Mouse (Mus musculus): Measurements from ENCODE around the gene Troap. TPM values are rescaled to one million over a fixed set of nuclear protein-coding genes. Genes with fewer than 3 reads are reported as not detected.
"Not testable (repeated sequence)": the region's sequence is repeated elsewhere in the genome, so short reads cannot be mapped to it uniquely, and the experiment has no call there.

Troap gene
- polyA plus RNA-seq, 1 experiment from 2014 or later, result 25.4 TPM

DNA sequence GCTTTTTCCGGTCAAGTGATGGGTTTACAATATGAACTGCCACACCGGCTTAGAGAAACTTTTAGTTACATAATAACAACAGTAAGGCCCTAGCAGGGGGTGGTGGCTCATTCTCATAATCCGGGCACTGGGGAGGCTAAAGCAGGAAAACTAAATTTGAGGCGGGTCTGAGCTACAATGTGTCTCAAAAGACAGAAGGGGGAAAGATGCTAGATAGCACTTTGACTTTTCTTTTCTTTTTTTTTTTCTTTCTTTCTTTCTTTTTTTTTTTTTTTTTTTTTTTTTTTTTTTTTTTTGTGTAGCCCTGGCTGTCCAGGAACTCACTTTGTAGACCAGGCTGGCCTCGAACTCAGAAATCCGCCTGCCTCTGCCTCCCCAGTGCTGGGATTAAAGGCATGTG lies 28.6 kb upstream of the Troap start:
- H3K9me3 ChIP-seq; H3K4me2 ChIP-seq (replicated peaks); H3K4me1 ChIP-seq (replicated peaks); H3K4me3 ChIP-seq (replicated peaks); H3K27ac ChIP-seq; H3K27me3 ChIP-seq (replicated peaks); H3K9ac ChIP-seq; H3K36me3 ChIP-seq; ATAC-seq: not testable (repeated sequence)
- WGBS, result 78% methylated on average over 6 of the region's 6 CpGs

DNA sequence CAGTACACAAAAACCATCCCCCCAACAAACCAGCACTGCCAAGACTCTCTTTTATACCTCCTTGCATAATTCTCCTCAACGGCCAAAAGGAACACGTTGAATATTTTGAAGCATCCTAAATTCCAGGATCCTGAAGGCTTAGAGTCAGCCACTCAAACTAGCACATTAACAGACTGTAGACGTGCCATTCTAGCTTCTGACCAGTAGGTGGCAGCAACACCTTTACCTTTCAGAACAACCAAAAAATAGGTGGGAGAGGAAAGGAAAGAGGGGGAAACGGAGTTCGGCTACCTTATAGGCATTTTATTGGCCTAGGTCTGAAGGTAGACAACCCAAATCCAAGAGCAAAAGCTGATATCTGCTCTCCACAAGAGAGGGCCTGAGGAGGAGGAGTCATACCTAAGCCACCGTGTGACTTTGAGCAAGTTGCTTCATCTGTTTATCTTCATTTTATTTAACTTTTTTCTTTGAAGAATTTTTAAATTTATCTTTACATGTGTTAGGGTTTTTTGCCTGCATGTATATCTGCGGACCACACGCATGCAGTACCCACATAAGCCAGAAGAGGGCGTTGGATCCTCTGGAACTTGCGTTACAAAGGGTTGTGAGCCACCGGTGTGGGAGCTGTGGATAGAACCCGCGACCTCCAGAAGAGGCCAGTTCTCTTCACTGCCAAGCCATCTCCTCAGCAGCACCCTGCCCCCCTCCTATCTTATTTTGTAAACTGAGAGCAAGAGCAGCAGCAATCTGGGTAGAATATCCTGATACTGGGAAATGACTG lies 24.7 kb upstream of the Troap start:
- Histone ChIP-seq H3K9me3 (no peaks in the 10 kb centered on the region), H3K4me3 (replicated peaks) (no peak overlapping the region), H3K4me2 (replicated peaks) (no peak overlapping the region), H3K27ac (no peak overlapping the region), H3K9ac (no peak overlapping the region), H3K36me3 (no peaks in the 10 kb centered on the region), H3K27me3 (replicated peaks) (peaks cover 21% of the 10 kb centered on the region), H3K4me1 (replicated peaks) (peaks cover 14% of the 10 kb centered on the region; the same call in 1 of the 2 replicates)
- 33% methylated on average over 13 of the region's 13 CpGs for WGBS
- ATAC-seq, result no peak

DNA sequence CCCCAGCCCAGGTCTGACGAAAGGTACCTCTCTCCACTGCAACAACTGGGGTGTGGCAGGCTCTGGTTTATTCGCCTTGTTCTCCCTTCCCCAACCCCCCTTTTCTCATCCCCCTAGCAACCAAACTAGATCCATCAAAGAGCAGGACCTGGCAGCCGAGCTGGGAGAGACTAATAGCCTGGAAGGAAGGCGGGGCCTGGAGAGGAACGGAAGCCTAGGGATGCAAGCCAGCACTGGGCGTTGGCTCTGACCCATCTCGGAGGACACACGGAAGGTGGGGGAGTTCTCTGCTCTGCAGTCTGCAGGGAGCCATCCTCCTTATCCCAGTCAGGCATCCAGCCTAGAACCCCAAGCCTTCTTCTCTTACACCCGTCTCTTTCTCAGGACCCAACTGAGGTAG lies 21.0 kb upstream of the Troap start:
- WGBS, result 9% methylated on average over 9 of the region's 9 CpGs
- Histone ChIP-seq H3K27ac (no peak overlapping the region), H3K36me3 (no peaks in the 10 kb centered on the region), H3K27me3 (replicated peaks) (peaks cover 59% of the 10 kb centered on the region), H3K4me2 (replicated peaks) (0 out of 2 replicates have a peak overlapping the region, but pooled peaks have one; percentile 9), H3K4me1 (replicated peaks) (peaks cover 28% of the 10 kb centered on the region), H3K4me3 (replicated peaks) (no peak overlapping the region), H3K9me3 (no peaks in the 10 kb centered on the region), H3K9ac (no peak overlapping the region)
- peak; percentile 23; the same call in 1 of the 2 replicates for ATAC-seq

DNA sequence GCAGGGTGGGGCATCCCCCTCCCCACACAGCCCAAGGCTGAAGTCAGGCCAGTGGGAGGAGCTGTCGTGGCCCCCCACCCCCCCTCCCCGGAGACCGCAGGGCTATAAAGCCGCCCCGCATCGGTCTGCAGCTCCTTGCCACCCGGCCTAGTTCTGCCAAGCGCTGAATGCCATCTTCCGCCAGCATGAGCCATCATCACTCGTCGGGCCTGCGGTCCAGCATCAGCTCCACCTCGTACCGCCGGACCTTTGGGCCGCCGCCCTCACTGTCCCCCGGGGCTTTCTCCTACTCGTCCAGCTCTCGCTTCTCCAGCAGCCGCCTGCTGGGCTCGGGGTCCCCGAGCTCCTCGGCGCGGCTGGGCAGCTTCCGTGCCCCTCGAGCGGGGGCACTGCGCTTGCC lies 19.3 kb upstream of the Troap start, which contains the start of gene Prph:
Prph (plus strand) TSS at position 135 of the 400 bp plus-strand sequence.
- H3K27me3 ChIP-seq (replicated peaks), result peaks cover 69% of the 10 kb centered on the region

DNA sequence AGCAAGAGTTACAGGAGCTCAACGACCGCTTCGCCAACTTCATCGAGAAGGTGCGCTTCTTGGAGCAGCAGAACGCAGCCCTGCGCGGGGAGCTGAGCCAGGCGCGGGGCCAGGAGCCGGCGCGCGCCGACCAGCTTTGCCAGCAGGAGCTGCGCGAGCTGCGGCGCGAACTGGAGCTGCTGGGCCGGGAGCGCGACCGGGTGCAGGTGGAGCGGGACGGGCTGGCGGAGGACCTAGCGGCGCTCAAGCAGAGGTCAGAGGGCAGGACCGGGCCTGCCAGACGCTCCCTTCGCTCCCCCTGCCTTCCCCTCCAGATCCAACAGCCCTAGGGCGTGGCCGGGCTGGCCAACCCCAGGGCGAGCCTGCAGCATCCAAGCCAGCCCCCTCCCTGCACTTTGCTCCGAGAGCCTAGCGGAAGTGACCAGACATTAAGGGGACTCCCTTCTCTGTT lies 18.8 kb upstream of the Troap start:
- no peaks in the 10 kb centered on the region for H3K36me3 ChIP-seq
- H3K4me2 ChIP-seq (replicated peaks), result peak overlapping the region; percentile 87
- no peaks in the 10 kb centered on the region for H3K9me3 ChIP-seq
- peaks cover 28% of the 10 kb centered on the region for H3K4me1 ChIP-seq (replicated peaks)
- peaks cover 69% of the 10 kb centered on the region for H3K27me3 ChIP-seq (replicated peaks)
- ATAC-seq, result peak; percentile 45
- WGBS, result under 1% methylated on average over 37 of the region's 37 CpGs
- H3K9ac ChIP-seq, result peak overlapping the region; percentile 32
- peak overlapping the region; percentile 39 for H3K4me3 ChIP-seq (replicated peaks)
- H3K27ac ChIP-seq, result no peak overlapping the region

More for the DNA sequence above, 19.3 kb upstream of the Troap start, which contains the start of gene Prph:
- peaks cover 28% of the 10 kb centered on the region for H3K4me1 ChIP-seq (replicated peaks)
- H3K4me2 ChIP-seq (replicated peaks), result peak within 1 kb of the TSS; percentile 87
- no peak within 1 kb of the TSS for H3K27ac ChIP-seq
- peak within 1 kb of the TSS; percentile 39 for H3K4me3 ChIP-seq (replicated peaks)
- 3% methylated on average over 30 of the region's 30 CpGs for WGBS
- peak; percentile 15; the same call in 1 of the 2 replicates for ATAC-seq
- peak within 1 kb of the TSS; percentile 32 for H3K9ac ChIP-seq
- H3K36me3 ChIP-seq, result no peaks in the 10 kb centered on the region
- no peaks in the 10 kb centered on the region for H3K9me3 ChIP-seq

DNA sequence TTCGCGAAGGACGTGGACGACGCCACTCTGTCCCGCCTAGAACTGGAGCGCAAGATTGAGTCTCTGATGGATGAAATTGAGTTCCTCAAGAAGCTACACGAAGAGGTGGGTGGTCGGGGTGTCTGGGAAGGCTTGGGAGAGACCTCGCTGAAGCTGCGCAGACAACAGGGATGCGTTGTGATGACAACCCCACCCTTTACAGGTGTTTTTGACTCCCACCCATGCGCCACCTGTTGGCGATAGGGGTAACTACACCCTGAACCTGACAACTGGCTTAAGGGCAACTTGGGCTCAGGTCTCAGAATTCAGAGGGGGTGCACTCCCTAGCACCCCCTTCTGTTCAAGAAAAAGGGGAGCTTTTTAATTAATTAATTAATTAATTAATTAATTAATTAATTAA lies 18.0 kb upstream of the Troap start:
- peak overlapping the region; percentile 39; the same call in 1 of the 2 replicates for H3K4me3 ChIP-seq (replicated peaks)
- H3K27ac ChIP-seq, result no peak overlapping the region
- H3K9ac ChIP-seq, result no peak overlapping the region
- H3K36me3 ChIP-seq, result no peaks in the 10 kb centered on the region
- WGBS, result 7% methylated on average over 14 of the region's 14 CpGs
- no peaks in the 10 kb centered on the region for H3K9me3 ChIP-seq
- H3K27me3 ChIP-seq (replicated peaks), result peaks cover 69% of the 10 kb centered on the region
- peaks cover 28% of the 10 kb centered on the region for H3K4me1 ChIP-seq (replicated peaks)
- peak overlapping the region; percentile 87 for H3K4me2 ChIP-seq (replicated peaks)
- ATAC-seq, result no peak

DNA sequence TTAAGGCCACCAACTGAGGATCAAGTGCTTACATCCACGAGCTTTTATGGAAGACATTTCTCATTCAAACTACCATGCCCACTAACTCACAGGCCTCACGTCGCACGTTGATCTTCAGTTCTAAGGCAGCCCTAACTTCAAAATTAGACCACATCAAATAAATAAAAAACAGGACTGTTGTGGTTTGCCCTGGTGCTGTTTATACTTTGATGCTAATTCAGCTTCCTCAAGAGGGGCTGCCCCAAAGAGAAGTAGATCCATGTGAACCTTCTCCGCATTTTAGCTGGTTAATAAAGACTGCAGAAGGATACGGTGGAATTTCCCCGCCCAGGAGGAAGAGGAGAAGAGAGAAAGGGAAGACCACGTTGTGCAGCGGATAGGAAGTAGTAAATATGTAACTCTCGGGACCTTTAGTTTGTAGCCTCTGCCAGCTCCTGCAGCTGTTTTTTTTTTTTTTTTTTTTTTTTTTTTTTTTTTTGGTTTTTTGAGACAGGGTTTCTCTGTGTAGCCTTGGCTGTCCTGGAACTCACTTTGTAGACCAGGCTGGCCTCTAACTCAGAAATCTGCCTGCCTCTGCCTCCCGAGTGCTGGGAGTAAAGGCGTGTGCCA lies 8.7 kb upstream of the Troap start:
- Histone ChIP-seq H3K4me2 (replicated peaks) (no peak overlapping the region), H3K27ac (no peak overlapping the region), H3K4me1 (replicated peaks) (no peaks in the 10 kb centered on the region), H3K27me3 (replicated peaks) (no peaks in the 10 kb centered on the region), H3K36me3 (no peaks in the 10 kb centered on the region), H3K9ac (no peak overlapping the region), H3K9me3 (no peaks in the 10 kb centered on the region), H3K4me3 (replicated peaks) (no peak overlapping the region)
- WGBS, result 71% methylated on average over 12 of the region's 12 CpGs
- ATAC-seq, result no peak

DNA sequence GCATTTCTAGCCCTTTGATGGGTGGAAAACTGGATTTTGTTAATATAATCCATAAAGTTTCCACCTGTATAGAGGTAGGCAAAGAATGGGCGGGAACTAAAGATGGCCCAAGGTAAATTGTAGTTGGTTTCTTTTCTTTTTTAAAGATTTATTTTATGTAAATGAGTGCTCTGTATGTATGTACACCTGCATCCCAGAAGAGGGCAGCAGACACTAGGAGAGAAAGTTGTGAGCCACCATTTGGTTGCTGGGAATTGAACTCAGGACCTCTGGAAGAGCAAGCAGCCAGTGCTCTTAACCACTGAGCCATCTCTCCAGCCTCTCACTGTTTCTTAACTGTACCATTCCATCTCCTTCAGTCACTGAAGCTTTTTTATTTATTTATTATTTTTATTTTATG lies 2.4 kb upstream of the Troap start:
- 89% methylated on average over 1 of the region's 1 CpGs for WGBS
- Histone ChIP-seq H3K9ac (no peak overlapping the region), H3K27me3 (replicated peaks) (no peaks in the 10 kb centered on the region), H3K36me3 (0 out of 2 replicates have a peak, but pooled peaks cover 2% of the 10 kb centered on the region), H3K4me3 (replicated peaks) (no peak overlapping the region), H3K27ac (no peak overlapping the region), H3K4me2 (replicated peaks) (no peak overlapping the region), H3K4me1 (replicated peaks) (peaks cover 19% of the 10 kb centered on the region), H3K9me3 (no peaks in the 10 kb centered on the region)
- no peak for ATAC-seq

DNA sequence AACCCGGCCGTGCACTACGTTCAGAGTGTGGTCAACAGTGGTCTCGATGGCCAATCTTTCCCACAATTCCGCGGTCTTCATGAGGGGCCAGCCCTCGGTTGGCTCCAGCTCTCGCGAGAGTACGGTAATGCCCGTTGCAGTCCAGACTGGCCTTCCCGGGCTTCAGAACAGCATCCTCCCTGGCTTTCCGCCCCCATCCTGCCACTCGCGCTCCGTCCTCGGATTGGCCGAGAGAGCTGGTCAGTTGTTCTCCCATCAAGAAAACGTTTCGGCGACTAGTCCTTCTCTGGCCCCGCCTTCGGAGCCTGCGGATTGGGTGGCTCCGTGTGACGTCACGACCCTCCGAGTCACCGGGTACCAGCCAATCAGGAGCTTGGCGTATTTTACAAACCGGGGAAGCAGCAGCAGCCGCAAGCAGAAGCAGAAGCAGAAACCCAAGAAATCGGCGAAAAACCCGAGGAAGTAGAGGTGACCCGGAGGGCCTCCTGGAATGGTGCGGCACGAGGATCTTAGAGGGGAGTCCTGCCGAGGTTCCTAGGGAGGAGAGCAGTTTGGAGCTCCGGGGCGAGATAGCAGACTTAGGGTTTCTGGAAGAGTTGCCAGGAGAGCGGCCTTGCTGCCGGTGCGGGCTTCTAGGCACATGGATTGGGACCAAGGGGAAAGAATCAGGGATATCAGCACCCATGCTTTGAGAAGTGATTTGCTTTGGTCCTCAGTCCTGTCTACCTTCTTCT lies 392 bp downstream of the Troap start:
- H3K36me3 ChIP-seq, result peaks cover 10% of the 10 kb centered on the region; the same call in 1 of the 2 replicates
- peaks cover 25% of the 10 kb centered on the region for H3K4me1 ChIP-seq (replicated peaks)
- H3K27ac ChIP-seq, result peak overlapping the region; percentile 93
- peak overlapping the region; percentile 74 for H3K9ac ChIP-seq
- H3K4me3 ChIP-seq (replicated peaks), result peak overlapping the region; percentile 68
- WGBS, result under 1% methylated on average over 44 of the region's 44 CpGs
- H3K4me2 ChIP-seq (replicated peaks), result peak overlapping the region; percentile 90
- peak; percentile 98 for ATAC-seq
- H3K9me3 ChIP-seq, result no peaks in the 10 kb centered on the region
- H3K27me3 ChIP-seq (replicated peaks), result no peaks in the 10 kb centered on the region

DNA sequence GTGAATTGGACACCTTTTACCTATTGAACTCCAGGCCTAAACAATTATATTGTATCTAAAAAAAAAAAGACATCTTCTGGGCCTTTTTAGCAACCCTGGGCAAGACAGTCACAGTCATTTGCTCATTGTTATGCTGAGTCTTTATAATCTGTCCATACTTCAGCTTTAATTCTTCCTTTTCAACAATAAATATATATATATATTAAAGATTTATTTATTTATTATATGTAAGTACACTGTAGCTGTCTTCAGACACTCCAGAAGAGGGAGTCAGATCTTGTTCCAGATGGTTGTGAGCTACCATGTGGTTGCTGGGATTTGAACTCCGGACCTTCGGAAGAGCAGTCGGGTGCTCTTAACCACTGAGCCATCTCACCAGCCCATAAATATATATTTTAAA lies 1.6 kb downstream of the Troap start:
- WGBS, result 90% methylated on average over 3 of the region's 3 CpGs
- Histone ChIP-seq H3K4me2 (replicated peaks) (peak overlapping the region; percentile 90), H3K36me3 (peaks cover 15% of the 10 kb centered on the region; the same call in 1 of the 2 replicates), H3K4me3 (replicated peaks) (peak overlapping the region; percentile 68; the same call in 1 of the 2 replicates), H3K4me1 (replicated peaks) (peaks cover 25% of the 10 kb centered on the region)
- not testable (repeated sequence) for H3K9me3 ChIP-seq; H3K9ac ChIP-seq; ATAC-seq; H3K27ac ChIP-seq; H3K27me3 ChIP-seq (replicated peaks)

DNA sequence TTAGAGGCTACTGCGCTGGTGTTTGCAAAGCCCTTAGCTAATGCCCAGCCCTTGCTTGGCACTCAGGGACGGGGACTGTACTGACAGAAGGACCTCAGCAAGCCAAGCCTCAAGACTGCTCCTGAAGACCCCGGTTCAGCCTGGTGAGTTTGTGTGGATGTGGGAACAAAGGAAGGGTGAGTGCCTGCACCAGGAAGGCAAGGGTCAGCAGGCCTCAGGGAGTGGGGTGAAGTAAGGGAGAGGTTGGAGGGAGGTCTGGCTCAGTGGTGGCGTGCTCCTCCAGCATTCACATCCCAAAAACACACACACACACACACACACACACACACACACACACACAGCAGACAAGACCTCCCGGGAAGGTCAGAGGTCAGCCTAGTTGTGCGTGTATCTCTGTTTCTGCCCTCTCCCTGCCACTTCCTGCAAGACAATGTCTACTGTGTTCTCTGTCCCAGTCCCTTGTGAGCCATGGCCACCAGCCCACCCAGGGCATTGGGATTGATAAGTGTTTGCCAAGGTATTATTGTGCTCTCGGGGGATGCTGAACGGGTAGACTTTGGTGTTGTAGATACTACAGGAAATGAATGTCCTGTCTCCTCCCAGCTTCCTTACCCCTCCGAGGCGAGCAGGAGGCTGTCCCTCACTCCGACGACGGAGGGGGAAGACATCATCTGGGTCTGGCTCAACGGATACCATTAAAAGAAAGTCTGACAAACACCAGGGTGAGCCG lies 4.0 kb downstream of the Troap start:
- Histone ChIP-seq H3K4me3 (replicated peaks) (no peak overlapping the region), H3K27ac (no peak overlapping the region), H3K27me3 (replicated peaks) (0 out of 2 replicates have a peak, but pooled peaks cover under 1% of the 10 kb centered on the region), H3K36me3 (peaks cover 32% of the 10 kb centered on the region), H3K4me1 (replicated peaks) (peaks cover 28% of the 10 kb centered on the region), H3K9me3 (no peaks in the 10 kb centered on the region), H3K4me2 (replicated peaks) (no peak overlapping the region), H3K9ac (no peak overlapping the region)
- 74% methylated on average over 15 of the region's 15 CpGs for WGBS
- ATAC-seq, result no peak

All from intestine, embryonic 15.5 days (tissue).